Mouse (Mus musculus): ENCODE results near the gene Ip6k3.

GRCm38 (mm10) chr17:27152976-27153723 lies 14.4 kb downstream of the Ip6k3 start:
- TF ChIP-seq MAFK (IDR thresholded peaks at IDR 0.05; ENCODE audit: insufficient replicate concordance, low read length) (no peak), ZMIZ1 (IDR thresholded peaks at IDR 0.05; ENCODE audit: low read depth, low read length) (no peak)
